Mouse (Mus musculus) E14TG2a.4 (cell line): ENCODE measurements at regions not wholly inside any gene's neighbourhood (a gene's known extent, or its start where the extent isn't known, plus 50 kb on each side); places are given as distances from the start of the nearest gene placed in this dataset.

Experiments
- CTCF ChIP-seq: conservative IDR thresholded peaks from 2 replicates; pipeline ENCODE4 v1.5.1; 2014; ENCODE audit warnings: low read length
- NANOG ChIP-seq: IDR thresholded peaks from 2 replicates; pipeline ENCODE4 v1.6.1; 2014; ENCODE audit warnings: borderline replicate concordance, low read length, mixed read lengths
- POU5F1 ChIP-seq: IDR thresholded peaks from 2 replicates; pipeline ENCODE4 v1.6.1; 2014; ENCODE audit warnings: low read length, borderline replicate concordance

DNA sequence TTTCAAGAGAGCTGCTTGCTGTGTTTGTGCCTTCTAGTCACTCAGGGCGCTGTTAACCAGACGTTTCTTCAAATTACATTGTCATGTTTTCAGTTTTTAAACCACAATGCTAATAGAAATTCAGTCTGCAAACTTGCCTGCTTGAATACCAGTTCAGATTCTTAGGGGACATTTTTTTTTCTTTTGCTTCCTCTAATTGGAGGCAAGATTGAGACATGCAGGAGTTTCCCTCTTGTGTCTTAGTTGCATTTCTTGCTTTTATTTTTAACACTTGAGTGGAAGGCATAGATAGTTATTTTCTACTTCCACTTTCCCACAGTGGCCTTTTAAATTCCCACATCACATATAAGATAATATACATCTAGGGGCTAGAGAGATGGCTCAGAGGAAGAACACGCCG is 246.8 kb downstream of the Grpr start:
- TF ChIP-seq CTCF, result no peak
- TF ChIP-seq POU5F1, result no peak
- TF ChIP-seq NANOG, result no peak
